Mouse (Mus musculus) thymus, postnatal 10 days (tissue): Measurements from ENCODE around the gene Jup.

ENCODE experiments used
- DNase-seq, 2 experiments: peaks; one replicate each; pipeline ENCODE4 v3.0.0; 2021; ENCODE audit warnings: low spot score in 2 of 2

Jup gene

GRCm38 (mm10) chr11:100397600-100398389 is at the start of gene Jup:
Gene Jup, minus strand, starts transcription at chr11:100397763.
- DNase-seq: peak; percentile 97

GRCm38 (mm10) chr11:100442625-100443024 is 45.1 kb upstream of the Jup start:
- no peak for DNase-seq

GRCm38 (mm10) chr11:100441797-100442196 is 44.2 kb upstream of the Jup start, which contains the start of the genes Nt5c3b and Klhl10:
Gene Nt5c3b, minus strand, starts transcription at chr11:100441808.
Gene Klhl10, plus strand, starts transcription at chr11:100441917.
- no peak for DNase-seq

GRCm38 (mm10) chr11:100440691-100441522 is 43.3 kb upstream of the Jup start:
- peak; percentile 80 to 81 for DNase-seq

- no peak for DNase-seq
Measured at GRCm38 (mm10) chr11:100437901-100438300, 40.3 kb upstream of the Jup start.

GRCm38 (mm10) chr11:100435678-100436246 is 38.2 kb upstream of the Jup start:
- no peak for DNase-seq

- no peak for DNase-seq
Measured at GRCm38 (mm10) chr11:100432002-100432401, 34.4 kb upstream of the Jup start.

GRCm38 (mm10) chr11:100430052-100430451 is 32.5 kb upstream of the Jup start:
- no peak for DNase-seq

- no peak for DNase-seq
Measured at GRCm38 (mm10) chr11:100428612-100429199, 31.1 kb upstream of the Jup start.

GRCm38 (mm10) chr11:100426820-100427219 is 29.3 kb upstream of the Jup start:
- no peak for DNase-seq

GRCm38 (mm10) chr11:100425851-100426250 is 28.3 kb upstream of the Jup start:
- peak in 1 of 2 experiments; percentile 74 for DNase-seq

- no peak for DNase-seq
Measured at GRCm38 (mm10) chr11:100423836-100424235, 26.3 kb upstream of the Jup start.

- DNase-seq: no peak
Measured at GRCm38 (mm10) chr11:100421537-100421936, 24.0 kb upstream of the Jup start.

- DNase-seq: no peak
Measured at GRCm38 (mm10) chr11:100414914-100415822, 17.6 kb upstream of the Jup start, which contains the start of gene Fkbp10. Gene Fkbp10, plus strand, starts transcription at chr11:100415697.

GRCm38 (mm10) chr11:100414021-100414913 is 16.7 kb upstream of the Jup start, which contains the start of gene P3h4:
Gene P3h4, minus strand, starts transcription at chr11:100414836.
- DNase-seq: peak; percentile 57 to 75

GRCm38 (mm10) chr11:100413541-100413940 is 16.0 kb upstream of the Jup start:
- DNase-seq: no peak

- DNase-seq: no peak
Measured at GRCm38 (mm10) chr11:100411736-100412135, 14.2 kb upstream of the Jup start.

- DNase-seq: peak; percentile 58 to 61
Measured at GRCm38 (mm10) chr11:100409686-100410085, 12.1 kb upstream of the Jup start.

- peak; percentile 44 to 63 for DNase-seq
Measured at GRCm38 (mm10) chr11:100408835-100409462, 11.4 kb upstream of the Jup start.
